Comparison of ENCODE assay signal across 10 mouse cellular contexts in genomic region chr11:95770720-95771364, GRCm38 (mm10). TPM values are rescaled to one million over a fixed set of nuclear protein-coding genes. Genes with fewer than 3 reads are reported as not detected.
DNase-seq lines count a peak whose midpoint lies in the region; ATAC-seq and TF ChIP-seq lines count a peak whose summit lies in the region.
"Had no signal": no experiment of that assay in that cellular context is flagged by ENCODE, and none has a peak within 500 bp of the region (broad histone marks: within the 10 kb centered on the region; RNA-seq: fewer than 3 reads in every experiment).

No protein-coding gene starts in this region.

- H3K4me3 ChIP-seq in liver, embryonic 11.5 days (ENCODE audit: low read depth, low read length): no peak overlapping the region
- no peak overlapping the region for H3K4me3 ChIP-seq in olfactory bulb, adult 2 months (ENCODE audit: insufficient read depth, low read depth, low read length)
- H3K4me3 ChIP-seq: embryonic facial prominence, embryonic 15.5 days; limb, embryonic 12.5 days had no signal

- no peak for TF ChIP-seq POLR2A in brain, embryonic 14.5 days (IDR thresholded peaks at IDR 0.05; ENCODE audit: borderline replicate concordance, extremely low read depth, insufficient read depth, insufficient read length, poor library complexity, severe bottlenecking)
- no peak for TF ChIP-seq POLR2A in olfactory bulb, adult 2 months (IDR thresholded peaks at IDR 0.05; ENCODE audit: insufficient read depth, low read depth, low read length)

- H3K9ac ChIP-seq in liver, embryonic 11.5 days (ENCODE audit: low read depth, low read length): no peak overlapping the region
- H3K9ac ChIP-seq: embryonic facial prominence, embryonic 15.5 days; limb, embryonic 12.5 days had no signal

- DNase-seq in liver: peak; percentile 18
- no peak for DNase-seq in liver, embryonic 11.5 days (ENCODE audit: low spot score)
- DNase-seq in brain, embryonic 14.5 days (ENCODE audit: low read depth): peak; percentile 29
- DNase-seq in induced T-regulatory cell, adult 2 months (ENCODE audit: low read depth): peak; percentile 60
- DNase-seq in left cerebral cortex, adult 11 months (ENCODE audit: low spot score): no peak
- DNase-seq in cerebellum, adult 9-10 months: no peak
- no peak for DNase-seq in adrenal gland, postnatal 10 days

- H3K27ac ChIP-seq in liver, embryonic 11.5 days (ENCODE audit: low read depth, low read length): no peak overlapping the region
- H3K27ac ChIP-seq in olfactory bulb, adult 2 months (ENCODE audit: insufficient read depth, low read depth, low read length): peak overlapping the region; percentile 21; the same call in 1 of the 2 replicates
- H3K27ac ChIP-seq: embryonic facial prominence, embryonic 15.5 days; limb, embryonic 12.5 days had no signal

- no peaks in the 10 kb centered on the region for H3K27me3 ChIP-seq in liver, embryonic 11.5 days (replicated peaks; ENCODE audit: control insufficient read depth, insufficient read depth, low read length)
- H3K27me3 ChIP-seq: embryonic facial prominence, embryonic 15.5 days; limb, embryonic 12.5 days had no signal

- H3K36me3 ChIP-seq in liver, embryonic 11.5 days (ENCODE audit: control insufficient read depth, insufficient read depth, low read length): no peaks in the 10 kb centered on the region

- H3K4me1 ChIP-seq in liver, embryonic 11.5 days (replicated peaks; ENCODE audit: control insufficient read depth, insufficient read depth, low read length): no peaks in the 10 kb centered on the region
- peaks cover 9% of the 10 kb centered on the region for H3K4me1 ChIP-seq in olfactory bulb, adult 2 months (ENCODE audit: control insufficient read depth, insufficient read depth, low read length)

- TF ChIP-seq CTCF in brain, embryonic 14.5 days (IDR thresholded peaks at IDR 0.05; ENCODE audit: borderline replicate concordance, extremely low read depth, insufficient read depth, insufficient read length): peak; percentile 19; the same call in 1 of the 2 replicates
- no peak for TF ChIP-seq CTCF in olfactory bulb, adult 2 months (IDR thresholded peaks at IDR 0.05; ENCODE audit: insufficient read depth, low read depth, low read length)

- H3K4me2 ChIP-seq in liver, embryonic 11.5 days: no peak overlapping the region
- H3K4me2 ChIP-seq: embryonic facial prominence, embryonic 15.5 days; limb, embryonic 12.5 days had no signal

- ATAC-seq in liver, embryonic 11.5 days (replicated peaks; ENCODE audit: low FRiP score): no peak

- H3K9me3 ChIP-seq in liver, embryonic 11.5 days (ENCODE audit: control insufficient read depth, low read length): no peaks in the 10 kb centered on the region
- H3K9me3 ChIP-seq: embryonic facial prominence, embryonic 15.5 days; limb, embryonic 12.5 days had no signal

- 66% methylated on average over 9 of the region's 9 CpGs for WGBS in liver, embryonic 11.5 days
- WGBS in olfactory bulb, adult 2 months: 68% methylated on average over 9 of the region's 9 CpGs

RNA-seq across cellular contexts. Expression of gene B130006D01Rik, which starts 47.5 kb away (rescaled TPM):
- polyA plus RNA-seq in liver, embryonic 11.5 days (2014; fragmentation: Nextera tagmentation; extraction: Ambion mirVana): 1.5 and 1.6 TPM in 2 replicates
- 0.38 and 0.56 TPM in 2 replicates for polyA plus RNA-seq in brain, embryonic 14.5 days (2012; rRNA removed)
- polyA plus RNA-seq in olfactory bulb, adult 2 months (2012; ENCODE audit: insufficient read depth, insufficient read length, low replicate concordance, missing spikeins): not detected in 2 replicates
- 1 to 10 TPM in 1 of 2 experiments, under 1 TPM in 1; 0.27 to 1.3 TPM for total RNA-seq in adrenal gland, postnatal 10 days (2021)

RNA-seq across cellular contexts. Expression of gene Phospho1, which starts 53.5 kb away (rescaled TPM):
- polyA plus RNA-seq in liver, embryonic 11.5 days (2014; fragmentation: Nextera tagmentation; extraction: Ambion mirVana): 0.48 and 0.74 TPM in 2 replicates
- polyA plus RNA-seq in brain, embryonic 14.5 days (2012; rRNA removed): 0.67 and 9.9 TPM in 2 replicates
- not detected in 2 replicates for polyA plus RNA-seq in olfactory bulb, adult 2 months (2012; ENCODE audit: insufficient read depth, insufficient read length, low replicate concordance, missing spikeins)
- total RNA-seq in adrenal gland, postnatal 10 days (2021): 100 to 1,000 TPM; 204 to 243 TPM
- polyA plus RNA-seq: limb, embryonic 12.5 days had no signal

RNA-seq across cellular contexts. Expression of gene Zfp652, which starts 58.4 kb away (rescaled TPM):
- 8.7 TPM in 2 replicates for polyA plus RNA-seq in liver, embryonic 11.5 days (2014; fragmentation: Nextera tagmentation; extraction: Ambion mirVana)
- 24.6 and 35.9 TPM in 2 replicates for polyA plus RNA-seq in brain, embryonic 14.5 days (2012; rRNA removed)
- polyA plus RNA-seq in olfactory bulb, adult 2 months (2012; ENCODE audit: insufficient read depth, insufficient read length, low replicate concordance, missing spikeins): 93.0 TPM in 1 of 2 replicates, not detected in the other
- 10 to 100 TPM; 42.8 to 46.6 TPM for total RNA-seq in adrenal gland, postnatal 10 days (2021)

Comparison
In these comparisons a context has a peak if more than half of its experiments do, and no peak if none do; other contexts are left out.
1. DNase-seq: peak in liver (single experiment), brain, embryonic 14.5 days (single experiment) and induced T-regulatory cell, adult 2 months (single experiment); none in liver, embryonic 11.5 days (single experiment), left cerebral cortex, adult 11 months (single experiment), cerebellum, adult 9-10 months (single experiment) and adrenal gland, postnatal 10 days (single experiment).